Mouse (Mus musculus) ES-E14 (cell line): ENCODE measurements around the gene Bdkrb2.

Experiments
- MAFK ChIP-seq: IDR thresholded peaks from 2 replicates; pipeline ENCODE4 v1.6.1; 2014; ENCODE audit warnings: mild to moderate bottlenecking, low read depth, low read length, inconsistent platforms; ENCODE audit not compliant: insufficient read depth
- ZC3H11A ChIP-seq: IDR thresholded peaks from 2 replicates; pipeline ENCODE4 v1.6.1; 2012; ENCODE audit warnings: low read depth, mild to moderate bottlenecking, inconsistent platforms, low read length, borderline replicate concordance

DNA sequence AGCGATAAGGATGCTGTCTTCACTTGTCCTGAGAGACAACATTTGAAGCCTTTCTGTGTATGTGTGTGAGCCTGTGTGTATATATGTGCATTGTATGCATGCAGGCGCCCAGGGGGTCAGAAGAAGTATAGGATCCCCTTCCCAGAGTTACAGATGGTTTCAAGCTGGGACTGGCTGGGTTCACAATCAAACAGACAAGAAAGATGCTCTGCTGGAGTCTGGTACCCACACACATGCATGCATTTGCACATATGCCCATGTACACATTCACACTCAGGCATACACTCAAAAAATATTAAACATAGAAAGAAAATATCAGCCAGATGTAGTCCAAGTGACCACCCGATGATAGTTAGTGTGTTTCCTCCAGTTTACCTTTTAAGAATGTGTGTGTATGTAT, 20.5 kb upstream of the Bdkrb2 start:
- TF ChIP-seq ZC3H11A (no peak), MAFK (no peak)
